Mouse (Mus musculus) ES-Bruce4 (cell line): ENCODE measurements around the gene Tex9.

ENCODE experiments used
- CTCF ChIP-seq: IDR thresholded peaks from one replicate; pipeline ENCODE4 v1.8.1; 2011; ENCODE audit warnings: low read depth, low read length
- EP300 ChIP-seq: IDR thresholded peaks from 2 replicates; pipeline ENCODE4 v1.6.1; 2011; ENCODE audit warnings: low read depth, low read length; ENCODE audit not compliant: insufficient read depth

DNA sequence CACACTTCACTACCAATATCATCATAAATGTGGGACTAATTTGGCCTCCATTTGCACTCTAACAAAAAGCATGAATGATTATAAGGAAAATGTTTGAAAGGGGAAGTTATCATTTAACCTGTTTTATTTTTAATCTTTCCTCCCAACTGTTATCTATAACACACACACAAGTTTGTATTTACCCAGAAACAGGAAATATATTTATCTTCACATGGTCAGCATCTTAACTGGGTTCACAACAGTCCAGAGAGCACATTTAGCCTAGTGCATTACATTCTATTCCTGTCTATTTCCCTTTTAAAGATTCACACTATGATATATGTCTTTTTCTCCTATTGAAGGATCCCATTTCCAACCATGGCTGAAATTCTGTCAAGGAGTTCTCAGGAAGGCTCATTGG is 3.5 kb downstream of the Tex9 start:
- TF ChIP-seq EP300 (no peak), CTCF (no peak)
